Mouse (Mus musculus) midbrain, embryonic 16.5 days (tissue): Measurements from ENCODE around the gene Leap2. TPM values are rescaled to one million over a fixed set of nuclear protein-coding genes. Genes with fewer than 3 reads are reported as not detected.

Experiments
- ATAC-seq: fragments of 200-750 bp; cut with Nextera tagmentation; 2 replicates; pipeline ENCODE4 v1.8.0; 2017; ENCODE audit warnings: moderate TSS enrichment
- H3K27ac ChIP-seq: fragments of 300-500 bp; sonication (generic); 2 replicates; pipeline ENCODE4 v1.5.1; 2014; ENCODE audit warnings: mild to moderate bottlenecking, low read length, mixed read lengths
- H3K27me3 ChIP-seq: fragments of 300-500 bp; sonication (generic); 2 replicates; pipeline ENCODE4 v1.6.1; 2014; ENCODE audit warnings: low read depth, low read length, mixed read lengths; ENCODE audit not compliant: control insufficient read depth, insufficient read depth
- H3K36me3 ChIP-seq: fragments of 300-500 bp; sonication (generic); 2 replicates; pipeline ENCODE4 v1.6.1; 2014; ENCODE audit warnings: mild to moderate bottlenecking, low read length, moderate library complexity, mixed read lengths; ENCODE audit not compliant: control insufficient read depth, insufficient read depth
- H3K4me1 ChIP-seq: fragments of 300-500 bp; sonication (generic); 2 replicates; pipeline ENCODE4 v1.6.1; 2014; ENCODE audit warnings: mild to moderate bottlenecking, low read length, mixed read lengths; ENCODE audit not compliant: control insufficient read depth, insufficient read depth
- H3K4me2 ChIP-seq: fragments of 300-500 bp; sonication (generic); 2 replicates; pipeline ENCODE4 v1.6.1; 2014; ENCODE audit warnings: mild to moderate bottlenecking, low read length, mixed read lengths
- H3K4me3 ChIP-seq: fragments of 300-500 bp; sonication (generic); 2 replicates; pipeline ENCODE4 v1.5.1; 2014; ENCODE audit warnings: low read depth, mild to moderate bottlenecking, low read length, moderate library complexity, mixed read lengths
- H3K9ac ChIP-seq: fragments of 300-500 bp; sonication (generic); 2 replicates; pipeline ENCODE4 v1.6.1; 2014; ENCODE audit warnings: low read depth, low read length, mixed read lengths
- H3K9me3 ChIP-seq: fragments of 300-500 bp; sonication (generic); replicated peaks from 2 replicates; pipeline ENCODE4 v1.6.1; 2014; ENCODE audit warnings: mild to moderate bottlenecking, low read length, mixed read lengths; ENCODE audit not compliant: control insufficient read depth, poor library complexity, severe bottlenecking
- WGBS: fragments of 180-500 bp; shearing (Covaris S2); extraction: QIAGEN DNeasy Blood & Tissue Kit; methylation state at CpG from one replicate; pipeline ENCODE4 v1.1.7; 2014; 5-methylcytosine and 5-hydroxymethylcytosine counted together
- microRNA-seq: library from miRNA; unstranded; fragments of <30 nt; microRNA quantifications from one replicate; pipeline ENCODE4, GENCODE M21; 2017
- polyA plus RNA-seq: library from polyadenylated mRNA; unstranded; fragments of >200 nt; fragmentation: Nextera tagmentation; extraction: Ambion mirVana; gene quantifications from 2 replicates; pipeline ENCODE4 v1.2.1, GENCODE M21; 2015

The Leap2 gene
- polyA plus RNA-seq, 1 experiment from 2014 or later, result not detected

GRCm38 (mm10) chr11:53418048-53418447 is 4.9 kb downstream of the Leap2 start:
- no peak overlapping the region for H3K4me2 ChIP-seq
- no peaks in the 10 kb centered on the region for H3K4me1 ChIP-seq
- H3K9me3 ChIP-seq, result no peaks in the 10 kb centered on the region
- H3K36me3 ChIP-seq, result peaks cover 32% of the 10 kb centered on the region
- no peak overlapping the region for H3K4me3 ChIP-seq
- H3K27me3 ChIP-seq, result no peaks in the 10 kb centered on the region
- no peak for ATAC-seq
- no peak overlapping the region for H3K27ac ChIP-seq
- no peak overlapping the region for H3K9ac ChIP-seq

GRCm38 (mm10) chr11:53413871-53414270 is 9.1 kb downstream of the Leap2 start:
- no peak for ATAC-seq
- Histone ChIP-seq H3K27me3 (no peaks in the 10 kb centered on the region), H3K4me3 (no peak overlapping the region), H3K4me1 (no peaks in the 10 kb centered on the region), H3K9ac (no peak overlapping the region), H3K27ac (no peak overlapping the region), H3K4me2 (no peak overlapping the region), H3K36me3 (peaks cover 52% of the 10 kb centered on the region), H3K9me3 (no peaks in the 10 kb centered on the region)
- WGBS, result 95% methylated on average over 4 of the region's 4 CpGs

GRCm38 (mm10) chr11:53411738-53412137 is 11.2 kb downstream of the Leap2 start:
- no peak for ATAC-seq
- Histone ChIP-seq H3K36me3 (peaks cover 45% of the 10 kb centered on the region), H3K9ac (no peak overlapping the region), H3K4me1 (no peaks in the 10 kb centered on the region), H3K4me2 (no peak overlapping the region), H3K9me3 (no peaks in the 10 kb centered on the region), H3K4me3 (no peak overlapping the region), H3K27me3 (no peaks in the 10 kb centered on the region), H3K27ac (no peak overlapping the region)

GRCm38 (mm10) chr11:53403638-53404037 is 19.3 kb downstream of the Leap2 start:
- Histone ChIP-seq H3K4me3 (no peak overlapping the region), H3K9me3 (no peaks in the 10 kb centered on the region), H3K4me2 (no peak overlapping the region), H3K36me3 (peaks cover 34% of the 10 kb centered on the region), H3K9ac (no peak overlapping the region), H3K27me3 (no peaks in the 10 kb centered on the region), H3K4me1 (no peaks in the 10 kb centered on the region), H3K27ac (no peak overlapping the region)
- no peak for ATAC-seq
- 93% methylated on average over 1 of the region's 1 CpGs for WGBS

GRCm38 (mm10) chr11:53393856-53394255 is 29.1 kb downstream of the Leap2 start:
- H3K27me3 ChIP-seq, result no peaks in the 10 kb centered on the region
- H3K4me2 ChIP-seq, result no peak overlapping the region
- H3K27ac ChIP-seq, result no peak overlapping the region
- H3K4me3 ChIP-seq, result no peak overlapping the region
- ATAC-seq, result no peak
- no peak overlapping the region for H3K9ac ChIP-seq
- H3K4me1 ChIP-seq, result no peaks in the 10 kb centered on the region
- no peaks in the 10 kb centered on the region for H3K9me3 ChIP-seq
- peaks cover 23% of the 10 kb centered on the region for H3K36me3 ChIP-seq
- WGBS, result 94% methylated on average over 1 of the region's 1 CpGs

- H3K27ac ChIP-seq, result no peak overlapping the region
- H3K4me2 ChIP-seq, result no peak overlapping the region
- no peaks in the 10 kb centered on the region for H3K9me3 ChIP-seq
- ATAC-seq, result no peak
- no peak overlapping the region for H3K4me3 ChIP-seq
- H3K9ac ChIP-seq, result no peak overlapping the region
- 100% methylated on average over 2 of the region's 2 CpGs for WGBS
- H3K36me3 ChIP-seq, result peaks cover 6% of the 10 kb centered on the region; the same call in 1 of the 2 replicates
- H3K27me3 ChIP-seq, result no peaks in the 10 kb centered on the region
- no peaks in the 10 kb centered on the region for H3K4me1 ChIP-seq
These were observed 39.1 kb downstream of the Leap2 start for GRCm38 (mm10) chr11:53383758-53384428.

GRCm38 (mm10) chr11:53378918-53379317 is 44.1 kb downstream of the Leap2 start:
- no peak for ATAC-seq
- Histone ChIP-seq H3K27me3 (no peaks in the 10 kb centered on the region), H3K4me2 (no peak overlapping the region), H3K4me3 (no peak overlapping the region), H3K9me3 (no peaks in the 10 kb centered on the region), H3K4me1 (no peaks in the 10 kb centered on the region), H3K36me3 (peaks cover 15% of the 10 kb centered on the region), H3K27ac (no peak overlapping the region), H3K9ac (no peak overlapping the region)
- WGBS, result 81% methylated on average over 1 of the region's 1 CpGs

Small RNAs within 50 kb of the gene (microRNA-seq; reads per million reads assigned to microRNA genes)
- not detected for gene Mir6920

Other genes with a start within 250 kb of the Leap2 start
- gene Hspa4, start 122.7 kb downstream of the Leap2 start, polyA plus RNA-seq, result 37.9 and 38.1 TPM in 2 replicates
- gene Zcchc10, start 98.5 kb downstream of the Leap2 start, polyA plus RNA-seq, result 13.7 and 16.1 TPM in 2 replicates
- gene Aff4, start 72.3 kb downstream of the Leap2 start, polyA plus RNA-seq, result 42.4 and 53.5 TPM in 2 replicates
- 610 and 673 TPM in 2 replicates for gene Uqcrq, start 7.7 kb upstream of the Leap2 start, polyA plus RNA-seq
- 1.8 and 3.1 TPM in 2 replicates for gene Gdf9, start 7.9 kb upstream of the Leap2 start, polyA plus RNA-seq
- 0.10 TPM in 1 of 2 replicates, not detected in the other for gene Gm10447, start 33.9 kb upstream of the Leap2 start, polyA plus RNA-seq
- gene Shroom1, start 34.0 kb upstream of the Leap2 start, polyA plus RNA-seq, result 3.0 and 4.5 TPM in 2 replicates
- not detected in 2 replicates for gene Gm9837, start 47.3 kb upstream of the Leap2 start, polyA plus RNA-seq
- not detected in 2 replicates for gene Gm9945, start 57.0 kb upstream of the Leap2 start, polyA plus RNA-seq
- gene Sowaha, start 57.1 kb upstream of the Leap2 start, polyA plus RNA-seq, result 1.1 and 1.6 TPM in 2 replicates
- 20.0 and 20.7 TPM in 2 replicates for gene Sept8, start 96.1 kb upstream of the Leap2 start, polyA plus RNA-seq
- 363 and 379 TPM in 2 replicates for gene Kif3a, start 144.2 kb upstream of the Leap2 start, polyA plus RNA-seq
- gene Il4, start 195.5 kb upstream of the Leap2 start, polyA plus RNA-seq, result 5.2 and 5.5 TPM in 2 replicates
- gene Il13, start 211.5 kb upstream of the Leap2 start, polyA plus RNA-seq, result not detected in 2 replicates